Mouse (Mus musculus): ENCODE measurements around the gene Tnfaip1. TPM values are rescaled to one million over a fixed set of nuclear protein-coding genes. Genes with fewer than 3 reads are reported as not detected.

Tnfaip1 gene
- polyA plus RNA-seq, 1 experiment from 2014 or later: 71.9 TPM

DNA sequence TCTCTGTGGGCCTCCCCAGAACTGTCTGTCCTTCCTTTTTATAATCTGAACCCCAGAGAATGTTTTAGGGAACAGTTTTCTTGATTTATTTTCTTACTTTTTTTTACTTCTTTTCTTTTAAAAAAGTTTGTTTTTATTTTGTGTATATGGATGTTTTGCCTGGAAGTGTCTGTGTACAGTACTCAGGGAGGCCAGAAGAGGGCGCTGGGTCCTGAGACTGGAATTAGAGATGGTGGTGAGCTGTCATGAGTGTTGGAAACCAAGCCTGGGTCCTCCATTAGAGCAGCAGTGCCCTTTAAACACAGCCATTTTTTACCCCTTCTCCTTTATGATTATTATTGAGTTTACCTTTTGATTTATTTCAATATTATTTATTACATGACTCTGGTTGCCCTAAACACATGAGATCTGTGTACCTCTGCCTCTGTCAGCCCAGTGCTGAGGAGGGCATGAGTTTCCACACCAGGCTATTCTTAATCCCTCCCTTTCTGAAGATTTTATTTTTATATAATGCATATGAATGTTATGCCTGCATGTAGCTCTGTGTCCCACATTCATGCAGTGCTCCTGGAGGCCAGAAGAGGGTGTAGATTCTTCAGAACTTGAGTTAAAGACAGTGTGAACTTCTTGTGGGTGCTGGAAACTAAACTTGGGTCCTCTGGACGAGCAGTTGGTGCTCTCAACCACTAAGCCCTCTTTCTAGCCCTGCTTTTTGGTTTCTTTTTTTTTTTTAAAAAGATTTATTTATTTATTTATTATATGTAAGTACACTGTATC is 20.4 kb downstream of the Tnfaip1 start:
- no peaks in the 10 kb centered on the region for H3K27me3 ChIP-seq (replicated peaks)
- WGBS: 54% methylated on average over 2 of the region's 2 CpGs
- H3K4me2 ChIP-seq: no peak overlapping the region
- H3K4me1 ChIP-seq: peaks cover 22% of the 10 kb centered on the region
- H3K36me3 ChIP-seq: peaks cover 69% of the 10 kb centered on the region
- H3K27ac ChIP-seq (replicated peaks): no peak overlapping the region
- no peaks in the 10 kb centered on the region for H3K9me3 ChIP-seq
- no peak overlapping the region for H3K4me3 ChIP-seq
- H3K9ac ChIP-seq: no peak overlapping the region
- no peak for ATAC-seq (ENCODE audit: extremely low read depth, insufficient number of reproducible peaks, low FRiP score, low TSS enrichment)

DNA sequence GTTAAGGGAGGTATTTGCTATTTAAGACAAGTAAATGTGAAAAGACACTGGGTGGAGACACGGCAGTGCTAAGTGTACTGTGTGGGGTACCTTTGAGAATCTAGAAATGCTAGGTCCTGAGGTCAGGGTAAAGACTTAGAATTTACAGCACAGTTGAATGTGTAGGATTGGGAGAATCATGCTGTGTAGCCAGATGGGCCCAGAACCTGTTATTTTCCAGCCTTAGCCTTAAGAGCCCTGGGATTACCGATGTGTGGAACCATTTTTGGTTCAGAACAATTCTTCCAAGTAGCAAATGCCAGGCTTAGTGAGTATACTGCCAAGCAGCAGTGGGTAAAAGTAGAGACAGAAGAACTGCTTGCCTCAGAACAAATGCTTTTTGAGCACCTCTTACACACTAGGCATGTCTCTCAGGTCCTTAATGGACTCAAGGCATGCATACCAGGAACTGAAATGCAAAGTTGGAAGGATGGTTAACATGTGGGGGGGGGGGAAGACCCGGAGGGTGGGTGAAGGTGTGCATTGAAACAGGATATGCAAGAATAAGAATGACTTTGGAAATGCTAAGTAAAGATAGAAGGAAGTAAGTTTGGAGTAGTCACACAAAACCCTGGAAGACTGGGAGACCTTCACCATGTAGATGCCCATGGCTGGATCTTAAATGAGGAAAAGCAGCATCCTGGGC is 22.9 kb downstream of the Tnfaip1 start:
- H3K4me2 ChIP-seq: peak overlapping the region; percentile 90
- H3K4me3 ChIP-seq: peak overlapping the region; percentile 96
- peaks cover 63% of the 10 kb centered on the region for H3K36me3 ChIP-seq
- peak overlapping the region; percentile 97 for H3K9ac ChIP-seq
- no peak for ATAC-seq (ENCODE audit: extremely low read depth, insufficient number of reproducible peaks, low FRiP score, low TSS enrichment)
- no peak overlapping the region for H3K27ac ChIP-seq (replicated peaks)
- WGBS: 71% methylated on average over 3 of the region's 3 CpGs
- no peaks in the 10 kb centered on the region for H3K27me3 ChIP-seq (replicated peaks)
- no peaks in the 10 kb centered on the region for H3K9me3 ChIP-seq
- peaks cover 22% of the 10 kb centered on the region for H3K4me1 ChIP-seq

DNA sequence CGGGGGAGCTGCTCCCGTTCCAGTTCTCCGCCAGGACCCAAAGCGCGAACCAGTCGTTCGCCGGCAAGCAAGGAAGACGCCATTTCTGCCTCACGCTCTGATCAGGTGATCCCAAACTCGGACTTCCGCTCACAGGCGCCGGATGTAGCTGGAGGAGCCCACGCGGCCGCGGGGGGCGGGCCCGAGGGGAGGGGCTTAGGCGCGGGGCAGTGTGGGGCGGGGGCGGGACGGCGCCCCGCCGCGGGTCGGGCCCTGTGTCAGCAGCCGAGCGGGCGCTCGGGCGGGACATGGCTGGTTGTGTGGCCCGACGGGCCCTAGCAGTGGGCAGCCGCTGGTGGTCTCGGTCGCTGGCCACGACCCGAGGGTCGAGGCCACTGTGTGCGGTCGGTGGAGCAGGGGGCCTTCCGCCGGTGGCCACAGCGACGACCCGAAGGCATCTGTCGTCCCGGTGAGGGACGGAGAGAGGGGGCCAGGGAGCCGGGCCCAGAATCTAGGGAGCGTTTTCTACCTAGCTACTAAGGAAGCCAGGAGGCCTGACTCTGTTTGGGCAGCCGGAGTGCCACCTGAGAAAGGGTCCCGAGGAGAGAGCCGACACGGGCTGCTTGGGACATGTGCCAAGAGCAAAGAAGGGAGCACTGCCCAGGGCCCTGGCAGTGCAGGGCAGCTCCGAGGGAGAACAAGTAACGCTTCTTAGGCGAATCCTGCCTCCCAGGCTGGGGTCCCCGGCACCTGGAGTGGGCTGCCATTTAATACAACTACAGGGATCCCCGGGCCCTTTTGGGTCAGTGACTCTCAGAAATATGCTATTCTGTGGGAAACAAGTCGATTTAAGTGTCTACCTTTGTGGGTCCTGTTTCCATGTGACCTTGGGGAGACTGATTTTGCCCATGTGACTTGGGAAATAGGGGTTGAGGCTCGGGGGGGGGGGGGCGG is 23.8 kb downstream of the Tnfaip1 start, which contains the start of the genes Tmem199 and Poldip2:
Tmem199 (minus strand) TSS at position 148 of the 933 bp plus-strand sequence.
Poldip2 (plus strand) TSS at position 169 of the 933 bp plus-strand sequence.
- H3K27ac ChIP-seq (replicated peaks): peak within 1 kb of the TSS; percentile 90
- ATAC-seq (ENCODE audit: extremely low read depth, insufficient number of reproducible peaks, low FRiP score, low TSS enrichment): peak; percentile 98
- peaks cover 22% of the 10 kb centered on the region for H3K4me1 ChIP-seq
- H3K27me3 ChIP-seq (replicated peaks): no peaks in the 10 kb centered on the region
- H3K36me3 ChIP-seq: peaks cover 63% of the 10 kb centered on the region
- no peaks in the 10 kb centered on the region for H3K9me3 ChIP-seq
- 1% methylated on average over 67 of the region's 67 CpGs for WGBS
- H3K4me3 ChIP-seq: peak within 1 kb of the TSS; percentile 96
- peak within 1 kb of the TSS; percentile 97 for H3K9ac ChIP-seq
- H3K4me2 ChIP-seq: peak within 1 kb of the TSS; percentile 90

DNA sequence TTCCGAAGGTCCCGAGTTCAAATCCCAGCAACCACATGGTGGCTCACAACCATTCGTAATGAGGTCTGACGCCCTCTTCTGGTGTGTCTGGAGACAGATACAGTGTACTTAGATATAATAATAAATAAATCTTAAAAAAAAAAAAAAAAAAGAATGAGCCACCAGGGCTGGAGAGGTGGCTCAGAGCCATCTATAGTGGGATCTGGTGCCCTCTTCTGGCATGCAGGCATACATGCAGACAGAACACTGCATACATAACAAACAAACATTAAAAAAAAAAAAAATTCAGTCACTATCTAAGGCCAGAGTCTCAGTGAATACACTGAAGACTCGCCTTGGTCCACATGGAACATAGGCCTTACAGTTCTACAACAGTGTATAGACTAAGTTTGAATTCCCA is 27.0 kb downstream of the Tnfaip1 start:
- H3K4me3 ChIP-seq: no peak overlapping the region
- WGBS: 66% methylated on average over 5 of the region's 5 CpGs
- H3K36me3 ChIP-seq: peaks cover 53% of the 10 kb centered on the region

DNA sequence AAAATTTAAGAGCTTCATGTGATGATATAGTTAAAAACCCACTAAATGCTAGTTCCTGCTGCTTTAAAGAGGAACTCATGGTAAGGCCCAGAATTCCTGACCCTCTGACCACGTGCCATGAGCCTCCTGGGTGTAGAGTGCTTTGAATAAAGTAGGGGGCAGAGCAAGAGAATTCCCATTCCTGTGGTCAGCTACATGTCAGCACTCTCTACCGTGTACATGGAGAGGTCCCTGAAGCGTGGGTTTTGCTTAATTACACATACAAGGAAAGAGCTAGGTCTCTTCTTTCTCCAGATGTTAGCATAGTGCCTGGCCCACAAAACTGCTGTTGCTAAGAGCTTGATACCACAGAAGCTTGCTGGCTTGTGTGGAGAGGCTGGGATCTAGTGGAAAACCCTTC is 30.7 kb downstream of the Tnfaip1 start:
- ATAC-seq (ENCODE audit: extremely low read depth, insufficient number of reproducible peaks, low FRiP score, low TSS enrichment): no peak
- Histone ChIP-seq H3K4me3 (no peak overlapping the region), H3K9me3 (no peaks in the 10 kb centered on the region), H3K27ac (replicated peaks) (no peak overlapping the region), H3K4me1 (no peaks in the 10 kb centered on the region), H3K36me3 (peaks cover 47% of the 10 kb centered on the region), H3K4me2 (no peak overlapping the region), H3K9ac (no peak overlapping the region), H3K27me3 (replicated peaks) (peaks cover 27% of the 10 kb centered on the region)
- 75% methylated on average over 3 of the region's 3 CpGs for WGBS

More for the DNA sequence above, 27.0 kb downstream of the Tnfaip1 start:
- H3K4me2 ChIP-seq: no peak overlapping the region
- no peaks in the 10 kb centered on the region for H3K9me3 ChIP-seq
- no peak overlapping the region for H3K27ac ChIP-seq (replicated peaks)
- H3K27me3 ChIP-seq (replicated peaks): no peaks in the 10 kb centered on the region
- H3K9ac ChIP-seq: no peak overlapping the region
- H3K4me1 ChIP-seq: peaks cover 22% of the 10 kb centered on the region
- ATAC-seq (ENCODE audit: extremely low read depth, insufficient number of reproducible peaks, low FRiP score, low TSS enrichment): no peak

DNA sequence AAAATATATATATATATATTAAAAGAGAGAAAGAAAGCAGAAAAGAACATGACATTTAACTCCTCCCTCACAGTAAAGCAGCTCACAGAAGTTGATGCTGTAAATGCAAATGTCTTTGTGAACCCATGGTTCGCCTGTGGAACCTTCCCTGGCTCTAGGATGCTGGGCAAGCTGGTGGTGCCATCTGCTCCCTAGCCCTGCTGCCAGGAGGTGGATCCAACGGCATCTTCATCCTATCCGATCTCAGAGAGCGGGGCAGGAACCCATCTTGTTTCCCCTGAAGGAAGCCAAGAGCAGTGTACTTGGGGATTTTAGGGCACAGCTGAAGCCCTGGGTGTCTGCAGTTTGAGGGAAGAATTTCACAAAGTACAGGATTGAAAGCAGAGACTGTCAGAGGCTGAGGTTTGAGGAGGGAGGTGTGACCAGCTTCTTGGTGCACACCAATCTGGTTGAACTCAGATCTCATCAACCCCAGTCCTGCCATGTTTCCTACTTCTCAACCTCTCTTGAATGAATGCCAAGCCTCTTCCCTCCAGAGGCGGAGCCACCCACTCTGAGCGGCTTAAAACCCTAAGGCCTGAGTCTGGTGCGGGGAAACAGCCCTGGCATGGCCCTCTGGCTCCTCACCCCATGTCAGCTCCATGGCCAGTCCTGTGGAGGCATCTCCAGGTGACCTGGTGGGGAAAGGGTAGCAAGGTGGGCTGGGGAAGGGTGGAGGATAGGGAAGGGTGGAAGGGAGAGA is 33.1 kb downstream of the Tnfaip1 start, which contains the start of gene Sebox:
Sebox (plus strand) TSS at position 539 of the 742 bp plus-strand sequence.
- WGBS: 59% methylated on average over 7 of the region's 7 CpGs
- Histone ChIP-seq H3K27ac (replicated peaks) (no peak within 1 kb of the TSS), H3K4me2 (no peak within 1 kb of the TSS), H3K9ac (no peak within 1 kb of the TSS), H3K4me1 (peaks cover under 1% of the 10 kb centered on the region), H3K27me3 (replicated peaks) (peaks cover 51% of the 10 kb centered on the region), H3K9me3 (no peaks in the 10 kb centered on the region), H3K4me3 (no peak within 1 kb of the TSS), H3K36me3 (peaks cover 26% of the 10 kb centered on the region)
- ATAC-seq (ENCODE audit: extremely low read depth, insufficient number of reproducible peaks, low FRiP score, low TSS enrichment): no peak

DNA sequence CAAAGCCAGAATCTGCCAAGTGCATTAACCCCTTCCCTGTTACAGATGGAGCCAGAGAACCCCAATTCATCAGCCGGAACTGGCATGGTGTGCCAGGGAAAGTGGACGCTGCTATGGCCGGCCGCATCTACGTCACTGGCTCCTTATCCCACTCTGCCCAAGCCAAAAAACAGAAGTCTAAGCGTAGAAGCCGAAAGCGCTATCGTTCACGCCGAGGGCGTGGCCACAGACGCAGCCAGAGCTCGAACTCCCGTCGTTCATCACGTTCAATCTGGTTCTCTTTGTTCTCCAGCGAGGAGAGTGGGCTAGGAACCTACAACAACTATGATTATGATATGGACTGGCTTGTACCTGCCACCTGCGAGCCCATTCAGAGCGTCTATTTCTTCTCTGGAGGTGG is 34.6 kb downstream of the Tnfaip1 start:
- no peak overlapping the region for H3K4me3 ChIP-seq
- no peak overlapping the region for H3K9ac ChIP-seq
- WGBS: 75% methylated on average over 20 of the region's 20 CpGs
- peaks cover 66% of the 10 kb centered on the region for H3K27me3 ChIP-seq (replicated peaks)
- no peaks in the 10 kb centered on the region for H3K9me3 ChIP-seq
- H3K27ac ChIP-seq (replicated peaks): no peak overlapping the region
- ATAC-seq (ENCODE audit: extremely low read depth, insufficient number of reproducible peaks, low FRiP score, low TSS enrichment): no peak
- no peak overlapping the region for H3K4me2 ChIP-seq
- peaks cover 15% of the 10 kb centered on the region for H3K4me1 ChIP-seq
- H3K36me3 ChIP-seq: peaks cover 10% of the 10 kb centered on the region

DNA sequence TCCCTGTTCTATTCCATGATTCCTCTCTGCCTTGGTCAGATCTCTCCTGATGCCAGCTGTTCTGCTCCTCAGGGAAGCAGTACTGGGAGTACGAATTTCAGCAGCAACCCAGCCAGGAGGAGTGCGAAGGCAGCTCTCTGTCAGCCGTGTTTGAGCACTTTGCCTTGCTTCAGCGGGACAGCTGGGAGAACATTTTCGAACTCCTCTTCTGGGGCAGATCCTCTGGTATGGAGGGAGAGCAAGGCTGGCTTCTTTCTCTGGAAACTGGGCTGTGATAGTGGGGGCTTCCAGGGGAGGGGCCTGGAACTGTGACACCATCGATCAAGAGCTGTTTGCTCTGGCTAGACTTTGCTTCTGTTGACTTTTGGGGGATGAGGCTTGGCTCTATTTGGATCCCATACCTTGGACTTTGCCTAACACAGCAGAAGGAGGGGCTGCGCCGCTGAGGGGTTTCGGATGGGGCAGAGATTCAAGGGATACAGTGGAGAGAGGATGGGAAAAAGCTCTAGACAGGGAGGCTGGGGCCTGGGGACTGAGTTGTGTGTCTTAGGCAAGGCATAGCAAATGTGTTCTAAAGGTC is 35.4 kb downstream of the Tnfaip1 start:
- H3K4me3 ChIP-seq: no peak overlapping the region
- no peak overlapping the region for H3K27ac ChIP-seq (replicated peaks)
- peaks cover 15% of the 10 kb centered on the region for H3K4me1 ChIP-seq
- H3K9me3 ChIP-seq: no peaks in the 10 kb centered on the region
- WGBS: 63% methylated on average over 9 of the region's 9 CpGs
- no peak for ATAC-seq (ENCODE audit: extremely low read depth, insufficient number of reproducible peaks, low FRiP score, low TSS enrichment)
- no peak overlapping the region for H3K4me2 ChIP-seq
- peaks cover 2% of the 10 kb centered on the region; the same call in 1 of the 2 replicates for H3K36me3 ChIP-seq
- H3K9ac ChIP-seq: no peak overlapping the region
- H3K27me3 ChIP-seq (replicated peaks): peaks cover 74% of the 10 kb centered on the region

DNA sequence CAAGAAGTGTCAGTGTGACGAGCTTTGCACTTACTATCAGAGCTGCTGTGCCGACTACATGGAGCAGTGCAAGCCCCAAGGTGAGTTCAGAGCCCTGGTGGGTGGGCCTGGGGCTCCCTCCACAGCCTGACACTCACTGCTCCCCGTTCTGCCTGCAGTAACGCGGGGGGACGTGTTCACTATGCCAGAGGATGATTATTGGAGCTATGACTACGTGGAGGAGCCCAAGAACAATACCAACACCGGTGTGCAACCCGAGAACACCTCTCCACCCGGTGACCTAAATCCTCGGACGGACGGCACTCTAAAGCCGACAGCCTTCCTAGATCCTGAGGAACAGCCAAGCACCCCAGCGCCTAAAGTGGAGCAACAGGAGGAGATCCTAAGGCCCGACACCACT is 36.6 kb downstream of the Tnfaip1 start:
- no peak for ATAC-seq (ENCODE audit: extremely low read depth, insufficient number of reproducible peaks, low FRiP score, low TSS enrichment)
- WGBS: 39% methylated on average over 16 of the region's 16 CpGs
- Histone ChIP-seq H3K4me2 (no peak overlapping the region), H3K36me3 (no peaks in the 10 kb centered on the region), H3K27ac (replicated peaks) (no peak overlapping the region), H3K9me3 (no peaks in the 10 kb centered on the region), H3K9ac (no peak overlapping the region), H3K27me3 (replicated peaks) (peaks cover 86% of the 10 kb centered on the region), H3K4me1 (peaks cover 15% of the 10 kb centered on the region), H3K4me3 (no peak overlapping the region)

DNA sequence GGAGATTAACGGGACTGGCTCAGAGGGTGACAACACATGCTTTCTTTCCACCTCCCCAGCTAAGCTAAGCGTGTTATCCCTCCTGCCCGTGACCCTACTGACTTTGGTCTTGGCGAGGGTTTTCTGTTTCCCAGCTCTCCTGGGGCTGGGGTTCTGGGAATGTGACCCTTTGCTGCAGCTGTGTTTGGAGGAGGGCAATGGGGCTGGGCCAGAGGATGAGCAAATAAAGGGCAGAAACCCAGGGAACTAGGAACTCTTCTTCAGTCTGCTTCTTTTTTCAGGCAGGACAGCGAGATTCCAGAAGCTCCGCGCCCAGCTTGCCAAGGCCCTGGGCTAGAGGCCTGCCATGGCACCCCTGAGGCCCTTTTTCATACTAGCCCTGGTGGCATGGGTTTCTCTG is 37.1 kb downstream of the Tnfaip1 start, which contains the start of gene Vtn:
Vtn (plus strand) TSS at position 88 of the 400 bp plus-strand sequence.
- WGBS: 59% methylated on average over 7 of the region's 7 CpGs
- no peak for ATAC-seq (ENCODE audit: extremely low read depth, insufficient number of reproducible peaks, low FRiP score, low TSS enrichment)
- Histone ChIP-seq H3K9ac (no peak within 1 kb of the TSS), H3K27me3 (replicated peaks) (peaks cover 92% of the 10 kb centered on the region), H3K36me3 (no peaks in the 10 kb centered on the region), H3K4me3 (peak within 1 kb of the TSS; percentile 58), H3K27ac (replicated peaks) (no peak within 1 kb of the TSS), H3K4me2 (peak within 1 kb of the TSS; percentile 94), H3K4me1 (peaks cover 15% of the 10 kb centered on the region), H3K9me3 (no peaks in the 10 kb centered on the region)
